Mouse (Mus musculus) cerebellum, postnatal 4 days (tissue): ENCODE data around the gene Gm9918.
A peak's percentile ranks its signal among the peaks of the same experiment; 100 is the strongest.
"Not testable (repeated sequence)": the region's sequence is repeated elsewhere in the genome, so short reads cannot be mapped to it uniquely, and the experiment has no call there.

ENCODE experiments used
- DNase-seq, 2 experiments: peaks; one replicate each; pipeline ENCODE4 v3.0.0; 2022; ENCODE audit warnings: low spot score in 2 of 2, mixed read lengths in 1 of 2

Gene Gm9918

GRCm38 (mm10) chr15:102270274-102270960 lies at the start of gene Gm9918:
TSS of gene Gm9918 (plus strand) at chr15:102270563.
- no peak for DNase-seq

GRCm38 (mm10) chr15:102222386-102222785 lies 48.0 kb upstream of the Gm9918 start:
- peak in 1 of 2 experiments; percentile 36 for DNase-seq

GRCm38 (mm10) chr15:102224186-102224991 lies 46.0 kb upstream of the Gm9918 start:
- DNase-seq = peak; percentile 65 to 73

GRCm38 (mm10) chr15:102224992-102225617 lies 45.3 kb upstream of the Gm9918 start:
- no peak for DNase-seq

- not testable (repeated sequence) for DNase-seq
These were observed 44.7 kb upstream of the Gm9918 start for GRCm38 (mm10) chr15:102225619-102226018.

- DNase-seq = no peak
These were observed 39.7 kb upstream of the Gm9918 start for GRCm38 (mm10) chr15:102230408-102231321.

- DNase-seq = no peak
These were observed 38.6 kb upstream of the Gm9918 start, which contains the start of gene Itgb7 for GRCm38 (mm10) chr15:102231748-102232147. TSS of gene Itgb7 (minus strand) at chr15:102231944.

- no peak for DNase-seq
These were observed 37.6 kb upstream of the Gm9918 start for GRCm38 (mm10) chr15:102232764-102233163.

GRCm38 (mm10) chr15:102233896-102234295 lies 36.5 kb upstream of the Gm9918 start:
- no peak for DNase-seq

- no peak for DNase-seq
These were observed 34.9 kb upstream of the Gm9918 start for GRCm38 (mm10) chr15:102235371-102236027.

- no peak for DNase-seq
These were observed 31.7 kb upstream of the Gm9918 start for GRCm38 (mm10) chr15:102238543-102239259.

GRCm38 (mm10) chr15:102239260-102239590 lies 31.1 kb upstream of the Gm9918 start:
- DNase-seq = peak; percentile 69 to 79

GRCm38 (mm10) chr15:102239851-102240250 lies 30.5 kb upstream of the Gm9918 start:
- DNase-seq = no peak

- no peak for DNase-seq
These were observed 29.8 kb upstream of the Gm9918 start for GRCm38 (mm10) chr15:102240607-102241006.

- no peak for DNase-seq
These were observed 27.7 kb upstream of the Gm9918 start for GRCm38 (mm10) chr15:102242404-102243228.

GRCm38 (mm10) chr15:102243229-102244190 lies 26.9 kb upstream of the Gm9918 start:
- no peak for DNase-seq

- DNase-seq = no peak
These were observed 25.8 kb upstream of the Gm9918 start for GRCm38 (mm10) chr15:102244306-102245191.
